8 mouse cellular contexts compared by ENCODE assay signal in genomic region chr4:136089748-136090583, GRCm38 (mm10). TPM values are rescaled to one million over a fixed set of nuclear protein-coding genes. Genes with fewer than 3 reads are reported as not detected.
DNase-seq lines count a peak whose midpoint lies in the region; ATAC-seq lines count a peak whose summit lies in the region.

No protein-coding gene starts in this region.

- H3K9me3 ChIP-seq in heart, embryonic 16.5 days (replicated peaks; ENCODE audit: control insufficient read depth, low read length), result peaks cover 4% of the 10 kb centered on the region; the same call in 1 of the 2 replicates
- H3K9me3 ChIP-seq in kidney, embryonic 14.5 days (ENCODE audit: control insufficient read depth, low read length), result peaks cover 7% of the 10 kb centered on the region; the same call in 1 of the 2 replicates
- no peaks in the 10 kb centered on the region for H3K9me3 ChIP-seq in stomach, embryonic 14.5 days (ENCODE audit: control insufficient read depth, low read depth, low read length)

- 58% methylated on average over 11 of the region's 11 CpGs for WGBS in heart, embryonic 16.5 days
- 60% methylated on average over 11 of the region's 11 CpGs for WGBS in kidney, embryonic 14.5 days
- WGBS in stomach, embryonic 14.5 days, result 51% methylated on average over 11 of the region's 11 CpGs

- ATAC-seq in heart, embryonic 16.5 days (replicated peaks; ENCODE audit: extremely low read depth, insufficient read depth, low FRiP score), result no peak
- ATAC-seq in kidney, embryonic 14.5 days (ENCODE audit: low FRiP score, low TSS enrichment), result peak; percentile 30; the same call in 1 of the 2 replicates
- no peak for ATAC-seq in stomach, embryonic 14.5 days (ENCODE audit: insufficient number of reproducible peaks, insufficient read depth, low FRiP score, low read depth)

- H3K4me3 ChIP-seq in heart, embryonic 16.5 days (ENCODE audit: low read length), result no peak overlapping the region
- H3K4me3 ChIP-seq in kidney, embryonic 14.5 days (ENCODE audit: low read length), result no peak overlapping the region
- H3K4me3 ChIP-seq in stomach, embryonic 14.5 days (ENCODE audit: low read depth, low read length), result no peak overlapping the region

- no peak overlapping the region for H3K4me2 ChIP-seq in heart, embryonic 16.5 days (ENCODE audit: low read depth, low read length)
- H3K4me2 ChIP-seq in kidney, embryonic 14.5 days (replicated peaks; ENCODE audit: low read depth, low read length), result no peak overlapping the region
- no peak overlapping the region for H3K4me2 ChIP-seq in stomach, embryonic 14.5 days (replicated peaks; ENCODE audit: low read depth, low read length)

- peaks cover 2% of the 10 kb centered on the region; the same call in 1 of the 2 replicates for H3K4me1 ChIP-seq in heart, embryonic 16.5 days (ENCODE audit: control insufficient read depth, insufficient read depth, low read length)
- H3K4me1 ChIP-seq in kidney, embryonic 14.5 days (ENCODE audit: control insufficient read depth, insufficient read depth, low read length), result peaks cover 9% of the 10 kb centered on the region
- H3K4me1 ChIP-seq in stomach, embryonic 14.5 days (ENCODE audit: control insufficient read depth, insufficient read depth, low read length), result no peaks in the 10 kb centered on the region

- no peak for DNase-seq in heart, adult 8-10 months (ENCODE audit: low spot score)
- peak; percentile 21 for DNase-seq in adipocyte (ENCODE audit: low spot score)
- DNase-seq in gastrocnemius, postnatal 4 days (ENCODE audit: low spot score in 2 of 2), result no peak
- no peak for DNase-seq in lung, postnatal 14 days
- no peak for DNase-seq in cerebellum, adult 11 months

- no peaks in the 10 kb centered on the region for H3K27me3 ChIP-seq in heart, embryonic 16.5 days (ENCODE audit: control insufficient read depth, insufficient read depth, low read length)
- no peaks in the 10 kb centered on the region for H3K27me3 ChIP-seq in kidney, embryonic 14.5 days (ENCODE audit: control insufficient read depth, insufficient read depth, low read length)
- no peaks in the 10 kb centered on the region for H3K27me3 ChIP-seq in stomach, embryonic 14.5 days (ENCODE audit: control insufficient read depth, insufficient read depth, low read length)

- H3K36me3 ChIP-seq in heart, embryonic 16.5 days (ENCODE audit: control insufficient read depth, insufficient read depth), result no peaks in the 10 kb centered on the region
- H3K36me3 ChIP-seq in kidney, embryonic 14.5 days (ENCODE audit: control insufficient read depth, insufficient read depth, low read length), result no peaks in the 10 kb centered on the region
- no peaks in the 10 kb centered on the region for H3K36me3 ChIP-seq in stomach, embryonic 14.5 days (ENCODE audit: control insufficient read depth, insufficient read depth, low read length)

- H3K27ac ChIP-seq in heart, embryonic 16.5 days (ENCODE audit: low read length), result peak overlapping the region; percentile 36
- no peak overlapping the region for H3K27ac ChIP-seq in kidney, embryonic 14.5 days (ENCODE audit: low read depth, low read length)
- peak overlapping the region; percentile 48; the same call in 1 of the 2 replicates for H3K27ac ChIP-seq in stomach, embryonic 14.5 days (ENCODE audit: low read length)

- no peak overlapping the region for H3K9ac ChIP-seq in heart, embryonic 16.5 days (ENCODE audit: low read length)
- no peak overlapping the region for H3K9ac ChIP-seq in kidney, embryonic 14.5 days (ENCODE audit: low read depth, low read length)
- H3K9ac ChIP-seq in stomach, embryonic 14.5 days (replicated peaks; ENCODE audit: low read depth, low read length), result no peak overlapping the region

RNA-seq across cellular contexts. Expression of gene Rpl11, which starts 36.7 kb away (rescaled TPM):
- 211 and 253 TPM in 2 replicates for polyA plus RNA-seq in heart, embryonic 16.5 days (2015; fragmentation: Nextera tagmentation; extraction: Ambion mirVana)
- total RNA-seq in heart, adult 8-10 months (2022), result 100 to 1,000 TPM; 238 to 318 (median 274) TPM
- 527 and 692 TPM in 2 replicates for polyA plus RNA-seq in kidney, embryonic 14.5 days (2014; fragmentation: Nextera tagmentation; extraction: Ambion mirVana)
- 506 and 533 TPM in 2 replicates for polyA plus RNA-seq in stomach, embryonic 14.5 days (2014; fragmentation: Nextera tagmentation; extraction: Ambion mirVana)
- 100 to 1,000 TPM; 466 to 495 TPM for total RNA-seq in gastrocnemius, postnatal 4 days (2021)

RNA-seq across cellular contexts. Expression of gene Id3, which starts 53.3 kb away (rescaled TPM):
- 218 and 262 TPM in 2 replicates for polyA plus RNA-seq in heart, embryonic 16.5 days (2015; fragmentation: Nextera tagmentation; extraction: Ambion mirVana)
- total RNA-seq in heart, adult 8-10 months (2022), result 10 to 100 TPM; 41.4 to 71.3 (median 61.6) TPM
- polyA plus RNA-seq in kidney, embryonic 14.5 days (2014; fragmentation: Nextera tagmentation; extraction: Ambion mirVana), result 848 and 979 TPM in 2 replicates
- polyA plus RNA-seq in stomach, embryonic 14.5 days (2014; fragmentation: Nextera tagmentation; extraction: Ambion mirVana), result 384 and 404 TPM in 2 replicates
- total RNA-seq in gastrocnemius, postnatal 4 days (2021), result 10 to 100 TPM; 51.3 to 59.3 TPM
